Comparison of ENCODE assay signal across 21 mouse cellular contexts in genomic region chr8:121136856-121137255, GRCm38 (mm10). TPM values are rescaled to one million over a fixed set of nuclear protein-coding genes. Genes with fewer than 3 reads are reported as not detected.
DNase-seq lines count a peak whose midpoint lies in the region; ATAC-seq and TF ChIP-seq lines count a peak whose summit lies in the region.
"Had no signal": no experiment of that assay in that cellular context is flagged by ENCODE, and none has a peak within 500 bp of the region (broad histone marks: within the 10 kb centered on the region; RNA-seq: fewer than 3 reads in every experiment).

No protein-coding gene starts in this region.

- DNase-seq in kidney, postnatal 0 days (ENCODE audit: low spot score): no peak
- DNase-seq in kidney, postnatal 14 days: no peak
- peak; percentile 64 for DNase-seq in ZHBTc4 (ENCODE audit: low read depth, low spot score)
- DNase-seq in gastrocnemius, adult 2 months: no peak
- DNase-seq: adrenal gland, adult 2 months; adrenal gland, postnatal 25 days; cerebellum, adult 18-20 months; cerebellum, adult 9-11 months; cerebellum, postnatal 36 days; gastrocnemius, postnatal 36 days; heart, adult 11 months; heart, postnatal 10 days had no signal

- H3K4me1 ChIP-seq in kidney, postnatal 0 days (replicated peaks; ENCODE audit: insufficient read depth, low read length): no peaks in the 10 kb centered on the region
- H3K4me1 ChIP-seq in megakaryocyte, embryonic 14.5 days: no peaks in the 10 kb centered on the region
- H3K4me1 ChIP-seq: forebrain, embryonic 13.5 days; hindbrain, embryonic 13.5 days had no signal

- H3K27ac ChIP-seq in kidney, postnatal 0 days: no peak overlapping the region
- no peak overlapping the region for H3K27ac ChIP-seq in gastrocnemius, adult 2 months
- H3K27ac ChIP-seq: embryonic facial prominence, embryonic 13.5 days; forebrain, embryonic 13.5 days; heart, embryonic 10.5 days; hindbrain, embryonic 13.5 days; hindbrain, postnatal 0 days had no signal

- no peak overlapping the region for H3K9ac ChIP-seq in kidney, postnatal 0 days (ENCODE audit: low read depth, low read length)
- H3K9ac ChIP-seq: embryonic facial prominence, embryonic 13.5 days; forebrain, embryonic 13.5 days; hindbrain, embryonic 13.5 days had no signal

- WGBS in kidney, postnatal 0 days: 96% methylated on average over 6 of the region's 6 CpGs

- H3K4me2 ChIP-seq in kidney, postnatal 0 days (ENCODE audit: low read length): no peak overlapping the region
- H3K4me2 ChIP-seq: embryonic facial prominence, embryonic 13.5 days; forebrain, embryonic 13.5 days; hindbrain, embryonic 13.5 days had no signal

- no peak overlapping the region for H3K4me3 ChIP-seq in kidney, postnatal 0 days (replicated peaks; ENCODE audit: low read depth, low read length)
- peak overlapping the region; percentile 33 for H3K4me3 ChIP-seq in megakaryocyte, embryonic 14.5 days (replicated peaks)
- H3K4me3 ChIP-seq in gastrocnemius, adult 2 months: no peak overlapping the region
- H3K4me3 ChIP-seq: embryonic facial prominence, embryonic 13.5 days; forebrain, embryonic 13.5 days; heart, embryonic 10.5 days; hindbrain, embryonic 13.5 days had no signal

- no peak for ATAC-seq in kidney, postnatal 0 days (replicated peaks; ENCODE audit: low FRiP score, low read depth)
- no peak for ATAC-seq in megakaryocyte, adult 5-6 weeks (ENCODE audit: poor library complexity, severe bottlenecking)
- ATAC-seq: forebrain, embryonic 13.5 days; hindbrain, postnatal 0 days had no signal

- H3K9me3 ChIP-seq in kidney, postnatal 0 days (replicated peaks; ENCODE audit: low read length): 0 out of 2 replicates have a peak, but pooled peaks cover 2% of the 10 kb centered on the region
- H3K9me3 ChIP-seq in megakaryocyte, embryonic 14.5 days: peaks cover 59% of the 10 kb centered on the region
- H3K9me3 ChIP-seq: hindbrain, embryonic 13.5 days had no signal

- no peaks in the 10 kb centered on the region for H3K36me3 ChIP-seq in kidney, postnatal 0 days (ENCODE audit: insufficient read depth, low read length)
- no peaks in the 10 kb centered on the region for H3K36me3 ChIP-seq in megakaryocyte, embryonic 14.5 days (replicated peaks; ENCODE audit: low read length)
- H3K36me3 ChIP-seq: embryonic facial prominence, embryonic 13.5 days; G1E; hindbrain, embryonic 13.5 days had no signal

- TF ChIP-seq CTCF in kidney, postnatal 0 days (IDR thresholded peaks at IDR 0.05; ENCODE audit: low read depth): peak; percentile 30; the same call in 1 of the 2 replicates
- no peak for TF ChIP-seq CTCF in gastrocnemius, adult 2 months (IDR thresholded peaks at IDR 0.05)

- H3K27me3 ChIP-seq in kidney, postnatal 0 days (ENCODE audit: insufficient read depth, low read length): no peaks in the 10 kb centered on the region
- peaks cover 89% of the 10 kb centered on the region for H3K27me3 ChIP-seq in megakaryocyte, embryonic 14.5 days (replicated peaks)

- intact Hi-C loops in gastrocnemius, adult 2 months (cut with DNase I): no loop called here

RNA-seq across cellular contexts. Expression of gene Foxl1, which starts 9.1 kb away (rescaled TPM):
- polyA plus RNA-seq in kidney, postnatal 0 days (2015; fragmentation: Nextera tagmentation; extraction: Ambion mirVana): 6.4 and 8.3 TPM in 2 replicates
- not detected in 2 replicates for polyA plus RNA-seq in megakaryocyte, embryonic 14.5 days (2012; ENCODE audit: insufficient read depth, low replicate concordance)
- total RNA-seq in megakaryocyte, adult 5-6 weeks (2015): not detected in 2 replicates
- not detected in 2 replicates for total RNA-seq in megakaryocyte, adult 5-6 weeks (2017)
- not detected for total RNA-seq in gastrocnemius, adult 2 months (2021)
- total RNA-seq: G1E; gastrocnemius, postnatal 36 days; hematopoietic stem cell, adult 5-6 weeks had no signal
- polyA plus RNA-seq: G1E had no signal

RNA-seq across cellular contexts. Expression of gene Foxc2, which starts 20.9 kb away (rescaled TPM):
- 33.0 and 42.5 TPM in 2 replicates for polyA plus RNA-seq in kidney, postnatal 0 days (2015; fragmentation: Nextera tagmentation; extraction: Ambion mirVana)
- 0.06 and 1.0 TPM in 2 replicates for polyA plus RNA-seq in megakaryocyte, embryonic 14.5 days (2012; ENCODE audit: insufficient read depth, low replicate concordance)
- not detected in 2 replicates for total RNA-seq in megakaryocyte, adult 5-6 weeks (2015)
- total RNA-seq in megakaryocyte, adult 5-6 weeks (2017): not detected in 2 replicates
- total RNA-seq in gastrocnemius, adult 2 months (2021): under 1 TPM; 0.20 TPM
- total RNA-seq: G1E; hematopoietic stem cell, adult 5-6 weeks had no signal

RNA-seq across cellular contexts. Expression of gene Mthfsd, which starts 28.7 kb away (rescaled TPM):
- 56.0 and 60.3 TPM in 2 replicates for polyA plus RNA-seq in kidney, postnatal 0 days (2015; fragmentation: Nextera tagmentation; extraction: Ambion mirVana)
- polyA plus RNA-seq in megakaryocyte, embryonic 14.5 days (2012; ENCODE audit: insufficient read depth, low replicate concordance): 66.9 and 128 TPM in 2 replicates
- 11.0 and 12.6 TPM in 2 replicates for total RNA-seq in megakaryocyte, adult 5-6 weeks (2015)
- total RNA-seq in megakaryocyte, adult 5-6 weeks (2017): 7.1 and 13.1 TPM in 2 replicates
- 10 to 100 TPM; 16.2 to 17.9 TPM for total RNA-seq in gastrocnemius, adult 2 months (2021)

RNA-seq across cellular contexts. Expression of gene Foxf1, which starts 52.7 kb away (rescaled TPM):
- polyA plus RNA-seq in kidney, postnatal 0 days (2015; fragmentation: Nextera tagmentation; extraction: Ambion mirVana): 0.37 and 1.1 TPM in 2 replicates
- not detected in 2 replicates for polyA plus RNA-seq in megakaryocyte, embryonic 14.5 days (2012; ENCODE audit: insufficient read depth, low replicate concordance)
- total RNA-seq in megakaryocyte, adult 5-6 weeks (2015): not detected in 2 replicates
- not detected in 2 replicates for total RNA-seq in megakaryocyte, adult 5-6 weeks (2017)
- total RNA-seq in gastrocnemius, adult 2 months (2021): under 1 TPM; 0.10 to 0.14 TPM
- total RNA-seq: gastrocnemius, postnatal 36 days; hematopoietic stem cell, adult 5-6 weeks had no signal
- polyA plus RNA-seq: G1E had no signal
